Mouse (Mus musculus): ENCODE results near the gene Tmem121b.

Gene Tmem121b

GRCm38 (mm10) chr6:120470666-120471065 lies 22.9 kb downstream of the Tmem121b start:
- in situ Hi-C loops (cut with MboI; ENCODE audit: low pct_unique_long_range_greater_than_20kb in 1 of 2, low sequenced_read_pairs in 2 of 2, unreplicated experiment in 1 of 2), result no loop called here

GRCm38 (mm10) chr6:120469770-120470169 lies 23.8 kb downstream of the Tmem121b start:
- in situ Hi-C loops (cut with MboI; ENCODE audit: low pct_unique_long_range_greater_than_20kb in 1 of 2, low sequenced_read_pairs in 2 of 2, unreplicated experiment in 1 of 2), result no loop called here

- in situ Hi-C loops (cut with MboI; ENCODE audit: low pct_unique_long_range_greater_than_20kb in 1 of 2, low sequenced_read_pairs in 2 of 2, unreplicated experiment in 1 of 2), result no loop called here
These were observed 24.3 kb downstream of the Tmem121b start for GRCm38 (mm10) chr6:120469268-120469667.

GRCm38 (mm10) chr6:120468259-120468658 lies 25.3 kb downstream of the Tmem121b start:
- in situ Hi-C loops (cut with MboI; ENCODE audit: low pct_unique_long_range_greater_than_20kb in 1 of 2, low sequenced_read_pairs in 2 of 2, unreplicated experiment in 1 of 2), result no loop called here

- in situ Hi-C loops (cut with MboI; ENCODE audit: low pct_unique_long_range_greater_than_20kb in 1 of 2, low sequenced_read_pairs in 2 of 2, unreplicated experiment in 1 of 2), result no loop called here
These were observed 26.8 kb downstream of the Tmem121b start for GRCm38 (mm10) chr6:120466609-120467329.

GRCm38 (mm10) chr6:120465393-120465792 lies 28.2 kb downstream of the Tmem121b start:
- in situ Hi-C loops (cut with MboI; ENCODE audit: low pct_unique_long_range_greater_than_20kb in 1 of 2, low sequenced_read_pairs in 2 of 2, unreplicated experiment in 1 of 2), result no loop called here

- in situ Hi-C loops (cut with MboI; ENCODE audit: low pct_unique_long_range_greater_than_20kb in 1 of 2, low sequenced_read_pairs in 2 of 2, unreplicated experiment in 1 of 2), result no loop called here
These were observed 29.1 kb downstream of the Tmem121b start for GRCm38 (mm10) chr6:120464406-120464939.

GRCm38 (mm10) chr6:120463884-120464283 lies 29.7 kb downstream of the Tmem121b start:
- in situ Hi-C loops (cut with MboI; ENCODE audit: low pct_unique_long_range_greater_than_20kb in 1 of 2, low sequenced_read_pairs in 2 of 2, unreplicated experiment in 1 of 2), result no loop called here

GRCm38 (mm10) chr6:120463086-120463871 lies 30.3 kb downstream of the Tmem121b start, which contains the start of gene Il17ra:
Il17ra (plus strand) TSS chr6:120463247.
- in situ Hi-C loops (cut with MboI; ENCODE audit: low pct_unique_long_range_greater_than_20kb in 1 of 2, low sequenced_read_pairs in 2 of 2, unreplicated experiment in 1 of 2), result no loop called here

GRCm38 (mm10) chr6:120462251-120462650 lies 31.4 kb downstream of the Tmem121b start:
- in situ Hi-C loops (cut with MboI; ENCODE audit: low pct_unique_long_range_greater_than_20kb in 1 of 2, low sequenced_read_pairs in 2 of 2, unreplicated experiment in 1 of 2), result no loop called here

GRCm38 (mm10) chr6:120461217-120461616 lies 32.4 kb downstream of the Tmem121b start:
- in situ Hi-C loops (cut with MboI; ENCODE audit: low pct_unique_long_range_greater_than_20kb in 1 of 2, low sequenced_read_pairs in 2 of 2, unreplicated experiment in 1 of 2), result no loop called here

GRCm38 (mm10) chr6:120457751-120458150 lies 35.9 kb downstream of the Tmem121b start:
- in situ Hi-C loops (cut with MboI; ENCODE audit: low pct_unique_long_range_greater_than_20kb in 1 of 2, low sequenced_read_pairs in 2 of 2, unreplicated experiment in 1 of 2), result no loop called here

- in situ Hi-C loops (cut with MboI; ENCODE audit: low pct_unique_long_range_greater_than_20kb in 1 of 2, low sequenced_read_pairs in 2 of 2, unreplicated experiment in 1 of 2), result no loop called here
These were observed 36.5 kb downstream of the Tmem121b start for GRCm38 (mm10) chr6:120457074-120457473.

GRCm38 (mm10) chr6:120454627-120455077 lies 39.0 kb downstream of the Tmem121b start:
- in situ Hi-C loops (cut with MboI; ENCODE audit: low pct_unique_long_range_greater_than_20kb in 1 of 2, low sequenced_read_pairs in 2 of 2, unreplicated experiment in 1 of 2), result no loop called here

GRCm38 (mm10) chr6:120453556-120453955 lies 40.1 kb downstream of the Tmem121b start:
- in situ Hi-C loops (cut with MboI; ENCODE audit: low pct_unique_long_range_greater_than_20kb in 1 of 2, low sequenced_read_pairs in 2 of 2, unreplicated experiment in 1 of 2), result no loop called here

- in situ Hi-C loops (cut with MboI; ENCODE audit: low pct_unique_long_range_greater_than_20kb in 1 of 2, low sequenced_read_pairs in 2 of 2, unreplicated experiment in 1 of 2), result no loop called here
These were observed 40.5 kb downstream of the Tmem121b start for GRCm38 (mm10) chr6:120453103-120453445.

GRCm38 (mm10) chr6:120452384-120453102 lies 41.1 kb downstream of the Tmem121b start:
- in situ Hi-C loops (cut with MboI; ENCODE audit: low pct_unique_long_range_greater_than_20kb in 1 of 2, low sequenced_read_pairs in 2 of 2, unreplicated experiment in 1 of 2), result no loop called here

GRCm38 (mm10) chr6:120450208-120450607 lies 43.4 kb downstream of the Tmem121b start:
- in situ Hi-C loops (cut with MboI; ENCODE audit: low pct_unique_long_range_greater_than_20kb in 1 of 2, low sequenced_read_pairs in 2 of 2, unreplicated experiment in 1 of 2), result no loop called here
